ENCODE assay signal across 23 mouse cellular contexts in the genomic region with DNA sequence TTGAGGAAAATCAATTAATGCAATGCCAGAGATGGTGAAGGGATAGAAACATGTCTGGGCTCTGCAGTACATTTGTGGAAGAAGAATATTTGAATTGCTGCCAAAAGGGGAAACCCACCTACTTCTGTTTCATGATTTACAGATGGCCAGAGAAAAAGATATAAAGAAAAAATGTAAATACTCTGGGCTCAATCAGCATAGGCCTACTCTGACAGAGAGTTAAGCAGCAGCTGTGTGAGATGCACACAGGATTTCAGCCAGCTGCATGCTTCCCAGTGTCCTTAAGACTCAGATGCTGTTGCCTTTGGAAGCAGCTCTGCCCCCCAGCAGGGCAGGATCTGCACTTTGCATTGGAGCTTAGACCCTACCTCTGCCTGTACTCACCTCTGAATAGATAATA.
A peak's percentile ranks its signal among the peaks of the same experiment; 100 is the strongest.
DNase-seq lines count a peak whose midpoint lies in the region; ATAC-seq and TF ChIP-seq lines count a peak whose summit lies in the region.
"Had no signal": no experiment of that assay in that cellular context is flagged by ENCODE, and none has a peak within 500 bp of the region (broad histone marks: within the 10 kb centered on the region; RNA-seq: fewer than 3 reads in every experiment).

No protein-coding gene starts in this region.

- no peak overlapping the region for H3K27ac ChIP-seq in intestine, embryonic 14.5 days (ENCODE audit: low read depth)
- no peak overlapping the region for H3K27ac ChIP-seq in intestine, postnatal 0 days (ENCODE audit: low read depth, low read length)
- H3K27ac ChIP-seq in forebrain, postnatal 0 days (ENCODE audit: low read depth, low read length): no peak overlapping the region
- H3K27ac ChIP-seq: embryonic facial prominence, embryonic 15.5 days; heart, embryonic 10.5 days; layer of hippocampus, adult 2 months; neural tube, embryonic 15.5 days had no signal

- H3K4me3 ChIP-seq in intestine, embryonic 14.5 days (ENCODE audit: low read depth, low read length): no peak overlapping the region
- H3K4me3 ChIP-seq in intestine, postnatal 0 days (ENCODE audit: low read depth, low read length): no peak overlapping the region
- no peak overlapping the region for H3K4me3 ChIP-seq in forebrain, postnatal 0 days (ENCODE audit: low read depth, low read length)
- H3K4me3 ChIP-seq: embryonic facial prominence, embryonic 15.5 days; heart, embryonic 10.5 days; layer of hippocampus, adult 2 months; neural tube, embryonic 15.5 days had no signal

- H3K4me2 ChIP-seq in intestine, embryonic 14.5 days (ENCODE audit: low read length): no peak overlapping the region
- H3K4me2 ChIP-seq in intestine, postnatal 0 days (replicated peaks; ENCODE audit: low read depth): no peak overlapping the region
- H3K4me2 ChIP-seq in forebrain, postnatal 0 days (ENCODE audit: low read depth): no peak overlapping the region
- H3K4me2 ChIP-seq: embryonic facial prominence, embryonic 15.5 days; midbrain, embryonic 11.5 days; neural tube, embryonic 15.5 days had no signal

- DNase-seq in intestine, embryonic 14.5 days (ENCODE audit: low spot score): peak; percentile 52
- DNase-seq in retina, postnatal 1 day: peak; percentile 2
- no peak for DNase-seq in retina, embryonic 14.5 days (ENCODE audit: low spot score)
- DNase-seq in forebrain, postnatal 0 days: no peak
- no peak for DNase-seq in cerebellum, postnatal 10 days
- DNase-seq in layer of hippocampus, adult 9-11 months: no peak
- DNase-seq: adrenal gland, adult 2 months; cerebellum, adult 2 months; cerebellum, postnatal 36 days; embryo, embryonic 11 days; gastrocnemius, postnatal 10 days; kidney, adult 2 months; kidney, postnatal 14 days; spleen, adult 18-20 months; thymus, postnatal 25 days had no signal

- H3K9me3 ChIP-seq in intestine, embryonic 14.5 days (ENCODE audit: control insufficient read depth, low read length): no peaks in the 10 kb centered on the region
- H3K9me3 ChIP-seq in intestine, postnatal 0 days (ENCODE audit: control insufficient read depth): no peaks in the 10 kb centered on the region
- no peaks in the 10 kb centered on the region for H3K9me3 ChIP-seq in forebrain, postnatal 0 days (ENCODE audit: low read length)
- H3K9me3 ChIP-seq: embryonic facial prominence, embryonic 15.5 days; heart, embryonic 10.5 days; neural tube, embryonic 15.5 days had no signal

- H3K4me1 ChIP-seq in intestine, embryonic 14.5 days (replicated peaks; ENCODE audit: control insufficient read depth, insufficient read depth, low read length): 0 out of 2 replicates have a peak, but pooled peaks cover 11% of the 10 kb centered on the region
- no peaks in the 10 kb centered on the region for H3K4me1 ChIP-seq in intestine, postnatal 0 days (replicated peaks; ENCODE audit: control insufficient read depth, insufficient read depth, low read length)
- H3K4me1 ChIP-seq in forebrain, postnatal 0 days (ENCODE audit: insufficient read depth): no peaks in the 10 kb centered on the region
- H3K4me1 ChIP-seq: embryonic facial prominence, embryonic 15.5 days; heart, embryonic 10.5 days; neural tube, embryonic 15.5 days had no signal

- 0 out of 2 replicates have a peak, but pooled peaks have one; percentile 47 for ATAC-seq in intestine, embryonic 14.5 days (replicated peaks; ENCODE audit: low FRiP score, low TSS enrichment, low read depth)
- no peak for ATAC-seq in intestine, postnatal 0 days
- peak; percentile 48; the same call in 1 of the 2 replicates for ATAC-seq in forebrain, postnatal 0 days
- ATAC-seq: hindbrain, embryonic 16.5 days; lung, postnatal 0 days had no signal

- H3K9ac ChIP-seq in intestine, embryonic 14.5 days (ENCODE audit: low read length): no peak overlapping the region
- H3K9ac ChIP-seq in intestine, postnatal 0 days (ENCODE audit: low read depth, low read length): no peak overlapping the region
- no peak overlapping the region for H3K9ac ChIP-seq in forebrain, postnatal 0 days
- H3K9ac ChIP-seq: embryonic facial prominence, embryonic 15.5 days; neural tube, embryonic 15.5 days had no signal

- H3K27me3 ChIP-seq in intestine, embryonic 14.5 days (replicated peaks; ENCODE audit: control insufficient read depth, insufficient read depth, low read length): no peaks in the 10 kb centered on the region
- H3K27me3 ChIP-seq in intestine, postnatal 0 days (replicated peaks; ENCODE audit: control insufficient read depth, insufficient read depth, low read length): no peaks in the 10 kb centered on the region
- no peaks in the 10 kb centered on the region for H3K27me3 ChIP-seq in forebrain, postnatal 0 days (ENCODE audit: insufficient read depth, low read length)
- H3K27me3 ChIP-seq: embryonic facial prominence, embryonic 15.5 days; neural tube, embryonic 15.5 days had no signal

- H3K36me3 ChIP-seq in intestine, embryonic 14.5 days (ENCODE audit: control insufficient read depth, insufficient read depth, low read length): no peaks in the 10 kb centered on the region
- H3K36me3 ChIP-seq in intestine, postnatal 0 days (ENCODE audit: control insufficient read depth, insufficient read depth): no peaks in the 10 kb centered on the region
- no peaks in the 10 kb centered on the region for H3K36me3 ChIP-seq in forebrain, postnatal 0 days (ENCODE audit: insufficient read depth)
- H3K36me3 ChIP-seq: embryonic facial prominence, embryonic 15.5 days; heart, embryonic 10.5 days; neural tube, embryonic 15.5 days had no signal

- TF ChIP-seq CTCF in intestine, postnatal 0 days (IDR thresholded peaks at IDR 0.05; ENCODE audit: low read depth): no peak
- TF ChIP-seq CTCF in forebrain, postnatal 0 days (IDR thresholded peaks at IDR 0.05; ENCODE audit: low read depth): no peak

Comparison
In these comparisons a context has a peak if more than half of its experiments do, and no peak if none do; other contexts are left out.
1. DNase-seq: peak in intestine, embryonic 14.5 days (single experiment) and retina, postnatal 1 day (single experiment); none in retina, embryonic 14.5 days (single experiment), forebrain, postnatal 0 days (single experiment), cerebellum, postnatal 10 days (0 of 2) and layer of hippocampus, adult 9-11 months (single experiment).